Mouse (Mus musculus): ENCODE measurements around the gene Ppp1r12b. TPM values are rescaled to one million over a fixed set of nuclear protein-coding genes. Genes with fewer than 3 reads are reported as not detected.

Ppp1r12b gene
- polyA plus RNA-seq, 1 experiment = 6.1 TPM

GRCm38 (mm10) chr1:134817120-134817519 is 138.6 kb downstream of the Ppp1r12b start:
- Histone ChIP-seq H3K36me3 (ENCODE audit: control insufficient read depth, insufficient read depth, low read length) (no peaks in the 10 kb centered on the region), H3K4me3 (ENCODE audit: extremely low read depth, insufficient read depth, insufficient read length) (no peak overlapping the region), H3K27ac (ENCODE audit: insufficient read depth, low read length) (no peak overlapping the region), H3K27me3 (ENCODE audit: control insufficient read depth, insufficient read depth, low read length) (no peaks in the 10 kb centered on the region), H3K4me1 (ENCODE audit: control insufficient read depth, insufficient read depth, insufficient read length) (no peaks in the 10 kb centered on the region)
- no peak for TF ChIP-seq CTCF (IDR thresholded peaks at IDR 0.05; ENCODE audit: extremely low read depth, insufficient read depth, insufficient read length, insufficient replicate concordance)
- no peak for TF ChIP-seq POLR2A (IDR thresholded peaks at IDR 0.05; ENCODE audit: low read depth, low read length)
- 85% methylated on average over 1 of the region's 1 CpGs for WGBS
- no peak for DNase-seq (ENCODE audit: low read depth in 1 of 2, low spot score in 2 of 2)

- no peak for DNase-seq (ENCODE audit: low read depth in 1 of 2, low spot score in 2 of 2)
- H3K27ac ChIP-seq (ENCODE audit: insufficient read depth, low read length) = no peak overlapping the region
- no peaks in the 10 kb centered on the region for H3K36me3 ChIP-seq (ENCODE audit: control insufficient read depth, insufficient read depth, low read length)
- H3K4me3 ChIP-seq (ENCODE audit: extremely low read depth, insufficient read depth, insufficient read length) = no peak overlapping the region
- no peak for TF ChIP-seq POLR2A (IDR thresholded peaks at IDR 0.05; ENCODE audit: low read depth, low read length)
- TF ChIP-seq CTCF (IDR thresholded peaks at IDR 0.05; ENCODE audit: extremely low read depth, insufficient read depth, insufficient read length, insufficient replicate concordance) = no peak
- 69% methylated on average over 6 of the region's 6 CpGs for WGBS
- H3K27me3 ChIP-seq (ENCODE audit: control insufficient read depth, insufficient read depth, low read length) = no peaks in the 10 kb centered on the region
- H3K4me1 ChIP-seq (ENCODE audit: control insufficient read depth, insufficient read depth, insufficient read length) = no peaks in the 10 kb centered on the region
These were observed 139.1 kb downstream of the Ppp1r12b start for GRCm38 (mm10) chr1:134816617-134817016.

DNA sequence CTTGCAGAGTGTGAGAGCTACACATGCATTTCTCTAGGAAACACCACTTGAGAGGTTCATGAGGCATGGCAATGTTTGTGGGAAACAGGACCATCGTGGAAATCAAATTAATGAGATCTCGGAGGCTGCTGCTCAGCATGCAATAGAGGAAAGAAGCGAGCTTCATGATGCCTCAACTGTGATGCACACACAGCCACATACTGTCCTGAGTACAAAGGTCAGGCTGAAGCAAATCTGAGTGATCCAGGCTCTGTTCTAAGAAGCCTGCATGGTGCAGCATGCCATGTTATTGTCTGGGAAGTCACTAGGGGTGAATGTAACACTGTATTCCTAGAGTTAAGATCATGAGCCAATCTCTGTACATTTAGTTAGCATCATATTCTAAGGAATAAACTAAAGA is 140.0 kb downstream of the Ppp1r12b start:
- Histone ChIP-seq H3K4me1 (ENCODE audit: control insufficient read depth, insufficient read depth, insufficient read length) (no peaks in the 10 kb centered on the region), H3K4me3 (ENCODE audit: extremely low read depth, insufficient read depth, insufficient read length) (no peak overlapping the region), H3K27me3 (ENCODE audit: control insufficient read depth, insufficient read depth, low read length) (no peaks in the 10 kb centered on the region), H3K36me3 (ENCODE audit: control insufficient read depth, insufficient read depth, low read length) (no peaks in the 10 kb centered on the region), H3K27ac (ENCODE audit: insufficient read depth, low read length) (no peak overlapping the region)
- no peak for DNase-seq (ENCODE audit: low read depth in 1 of 2, low spot score in 2 of 2)
- no peak for TF ChIP-seq POLR2A (IDR thresholded peaks at IDR 0.05; ENCODE audit: low read depth, low read length)
- no peak for TF ChIP-seq CTCF (IDR thresholded peaks at IDR 0.05; ENCODE audit: extremely low read depth, insufficient read depth, insufficient read length, insufficient replicate concordance)
- 94% methylated on average over 3 of the region's 3 CpGs for WGBS

- H3K36me3 ChIP-seq (ENCODE audit: control insufficient read depth, insufficient read depth, low read length) = no peaks in the 10 kb centered on the region
- no peak for TF ChIP-seq POLR2A (IDR thresholded peaks at IDR 0.05; ENCODE audit: low read depth, low read length)
- TF ChIP-seq CTCF (IDR thresholded peaks at IDR 0.05; ENCODE audit: extremely low read depth, insufficient read depth, insufficient read length, insufficient replicate concordance) = no peak
- H3K27ac ChIP-seq (ENCODE audit: insufficient read depth, low read length) = no peak overlapping the region
- H3K4me3 ChIP-seq (ENCODE audit: extremely low read depth, insufficient read depth, insufficient read length) = no peak overlapping the region
- DNase-seq (ENCODE audit: low read depth in 1 of 2, low spot score in 2 of 2) = no peak
- 94% methylated on average over 9 of the region's 9 CpGs for WGBS
- no peaks in the 10 kb centered on the region for H3K4me1 ChIP-seq (ENCODE audit: control insufficient read depth, insufficient read depth, insufficient read length)
- H3K27me3 ChIP-seq (ENCODE audit: control insufficient read depth, insufficient read depth, low read length) = no peaks in the 10 kb centered on the region
These were observed 150.3 kb downstream of the Ppp1r12b start for GRCm38 (mm10) chr1:134805471-134805870.

DNA sequence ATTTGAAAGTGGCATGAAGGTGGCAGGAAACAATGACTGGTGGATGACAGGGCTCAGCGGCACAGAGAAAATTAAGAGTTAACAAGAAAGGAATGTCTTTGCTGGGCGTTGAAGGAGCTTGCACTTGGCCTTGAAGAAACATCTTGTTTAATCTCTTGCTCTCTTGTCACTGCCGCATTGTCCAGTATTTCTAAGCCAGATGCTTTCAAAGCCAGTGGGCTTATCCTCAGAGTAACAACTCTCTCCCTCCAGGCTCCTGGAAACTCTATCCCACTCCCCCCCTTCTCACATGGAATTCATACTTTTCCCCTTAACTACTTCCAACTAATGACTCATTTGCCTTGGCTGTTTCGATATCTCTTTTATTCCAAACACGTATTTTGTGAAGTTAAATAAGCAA is 151.4 kb downstream of the Ppp1r12b start:
- Histone ChIP-seq H3K36me3 (ENCODE audit: control insufficient read depth, insufficient read depth, low read length) (no peaks in the 10 kb centered on the region), H3K27ac (ENCODE audit: insufficient read depth, low read length) (no peak overlapping the region), H3K4me3 (ENCODE audit: extremely low read depth, insufficient read depth, insufficient read length) (no peak overlapping the region), H3K4me1 (ENCODE audit: control insufficient read depth, insufficient read depth, insufficient read length) (no peaks in the 10 kb centered on the region), H3K27me3 (ENCODE audit: control insufficient read depth, insufficient read depth, low read length) (no peaks in the 10 kb centered on the region)
- no peak for DNase-seq (ENCODE audit: low read depth in 1 of 2, low spot score in 2 of 2)
- 86% methylated on average over 5 of the region's 5 CpGs for WGBS
- TF ChIP-seq CTCF (IDR thresholded peaks at IDR 0.05; ENCODE audit: extremely low read depth, insufficient read depth, insufficient read length, insufficient replicate concordance) (no peak), POLR2A (IDR thresholded peaks at IDR 0.05; ENCODE audit: low read depth, low read length) (no peak)

- DNase-seq (ENCODE audit: low read depth in 1 of 2, low spot score in 2 of 2) = no peak
- peak overlapping the region; percentile 71 for H3K27ac ChIP-seq (ENCODE audit: insufficient read depth, low read length)
- 76% methylated on average over 16 of the region's 16 CpGs for WGBS
These were observed 152.2 kb downstream of the Ppp1r12b start for GRCm38 (mm10) chr1:134803286-134804117.

GRCm38 (mm10) chr1:134801758-134802157 is 154.0 kb downstream of the Ppp1r12b start:
- DNase-seq (ENCODE audit: low read depth in 1 of 2, low spot score in 2 of 2) = no peak
- H3K4me3 ChIP-seq (ENCODE audit: extremely low read depth, insufficient read depth, insufficient read length) = peak overlapping the region; percentile 33; the same call in 1 of the 2 replicates
- H3K36me3 ChIP-seq (ENCODE audit: control insufficient read depth, insufficient read depth, low read length) = no peaks in the 10 kb centered on the region
- 80% methylated on average over 7 of the region's 7 CpGs for WGBS
- TF ChIP-seq CTCF (IDR thresholded peaks at IDR 0.05; ENCODE audit: extremely low read depth, insufficient read depth, insufficient read length, insufficient replicate concordance) = no peak
- no peak for TF ChIP-seq POLR2A (IDR thresholded peaks at IDR 0.05; ENCODE audit: low read depth, low read length)
- no peaks in the 10 kb centered on the region for H3K27me3 ChIP-seq (ENCODE audit: control insufficient read depth, insufficient read depth, low read length)
- H3K27ac ChIP-seq (ENCODE audit: insufficient read depth, low read length) = no peak overlapping the region
- H3K4me1 ChIP-seq (ENCODE audit: control insufficient read depth, insufficient read depth, insufficient read length) = no peaks in the 10 kb centered on the region

More at GRCm38 (mm10) chr1:134803286-134804117, 152.2 kb downstream of the Ppp1r12b start:
- no peaks in the 10 kb centered on the region for H3K4me1 ChIP-seq (ENCODE audit: control insufficient read depth, insufficient read depth, insufficient read length)
- no peaks in the 10 kb centered on the region for H3K27me3 ChIP-seq (ENCODE audit: control insufficient read depth, insufficient read depth, low read length)
- TF ChIP-seq CTCF (IDR thresholded peaks at IDR 0.05; ENCODE audit: extremely low read depth, insufficient read depth, insufficient read length, insufficient replicate concordance) = no peak
- TF ChIP-seq POLR2A (IDR thresholded peaks at IDR 0.05; ENCODE audit: low read depth, low read length) = 0 out of 2 replicates have a peak, but pooled peaks have one; percentile 1
- no peaks in the 10 kb centered on the region for H3K36me3 ChIP-seq (ENCODE audit: control insufficient read depth, insufficient read depth, low read length)
- peak overlapping the region; percentile 28 for H3K4me3 ChIP-seq (ENCODE audit: extremely low read depth, insufficient read depth, insufficient read length)

All from spleen, adult 2 months (tissue).